Mouse (Mus musculus): Measurements from ENCODE around the gene Hs1bp3.

DNA sequence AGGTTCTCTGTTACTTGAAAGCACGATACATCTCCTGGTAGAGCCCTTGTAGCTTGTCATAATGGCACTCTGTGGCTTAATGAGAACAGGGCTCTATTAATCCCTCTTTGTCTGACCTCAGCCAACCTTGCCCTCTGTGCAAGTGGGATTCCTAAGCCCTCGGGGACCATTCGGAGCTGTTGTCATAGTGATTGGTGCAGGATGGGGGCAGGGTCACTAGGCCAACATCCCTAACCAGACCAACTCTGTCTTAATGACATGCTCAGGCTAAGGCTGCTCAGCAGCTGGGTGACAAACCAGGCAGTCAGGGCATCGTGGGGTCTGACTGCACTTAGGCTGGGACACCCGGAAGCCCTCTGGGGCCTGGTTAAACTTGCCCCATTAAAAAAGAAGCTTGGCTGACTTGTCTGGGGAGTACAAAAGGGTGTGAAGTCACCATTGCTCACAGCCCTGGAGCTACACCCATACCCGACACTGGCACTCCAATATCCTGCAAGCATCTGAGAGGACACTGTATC is 51.1 kb downstream of the Hs1bp3 start:
- TF ChIP-seq CTCF (conservative IDR thresholded peaks at IDR 0.05; ENCODE audit: low read length) (no peak), POU5F1 (IDR thresholded peaks at IDR 0.05; ENCODE audit: borderline replicate concordance, low read length) (no peak), NANOG (IDR thresholded peaks at IDR 0.05; ENCODE audit: borderline replicate concordance, low read length) (no peak)
